Mouse (Mus musculus) forebrain, postnatal 0 days (tissue): Measurements from ENCODE around the gene Cpvl. TPM values are rescaled to one million over a fixed set of nuclear protein-coding genes. Genes with fewer than 3 reads are reported as not detected.

Experiments
- ATAC-seq: fragments of 200-750 bp; cut with Nextera tagmentation; 2 replicates; pipeline ENCODE4 v1.8.0; 2017; ENCODE audit warnings: mild to moderate bottlenecking, moderate library complexity
- DNase-seq: peaks from one replicate; pipeline ENCODE4 v3.0.0-alpha.2; 2015
- H3K27ac ChIP-seq: fragments of 300-500 bp; sonication (generic); 2 replicates; pipeline ENCODE4 v1.5.1; 2014; ENCODE audit warnings: low read depth, mild to moderate bottlenecking, antibody characterized with exemption, low read length, moderate library complexity, mixed read lengths
- H3K27me3 ChIP-seq: fragments of 300-500 bp; sonication (generic); 2 replicates; pipeline ENCODE4 v1.6.1; 2014; ENCODE audit warnings: mild to moderate bottlenecking, low read length, mixed read lengths; ENCODE audit not compliant: insufficient read depth
- H3K36me3 ChIP-seq: fragments of 300-500 bp; sonication (generic); 2 replicates; pipeline ENCODE4 v1.6.1; 2014; ENCODE audit warnings: mild to moderate bottlenecking, moderate library complexity; ENCODE audit not compliant: insufficient read depth
- H3K4me1 ChIP-seq: fragments of 300-500 bp; sonication (generic); 2 replicates; pipeline ENCODE4 v1.6.1; 2014; ENCODE audit warnings: antibody characterized with exemption; ENCODE audit not compliant: insufficient read depth
- H3K4me2 ChIP-seq: fragments of 300-500 bp; sonication (generic); 2 replicates; pipeline ENCODE4 v1.6.1; 2014; ENCODE audit warnings: low read depth, mild to moderate bottlenecking, moderate library complexity
- H3K4me3 ChIP-seq: fragments of 300-500 bp; sonication (generic); 2 replicates; pipeline ENCODE4 v1.5.1; 2014; ENCODE audit warnings: low read depth, low read length, mixed read lengths
- H3K9ac ChIP-seq: fragments of 300-500 bp; sonication (generic); 2 replicates; pipeline ENCODE4 v1.6.1; 2014; ENCODE audit warnings: mild to moderate bottlenecking
- H3K9me3 ChIP-seq: fragments of 300-500 bp; sonication (generic); 2 replicates; pipeline ENCODE4 v1.6.1; 2016; ENCODE audit warnings: low read length
- CTCF ChIP-seq: sonication (generic); IDR thresholded peaks from 2 replicates; pipeline ENCODE4 v1.5.1; 2016; ENCODE audit warnings: antibody characterized with exemption, control low read depth, low read depth
- WGBS: fragments of 180-500 bp; shearing (Covaris S2); extraction: QIAGEN DNeasy Blood & Tissue Kit; methylation state at CpG from one replicate; pipeline ENCODE4 v1.1.7; 2014; 5-methylcytosine and 5-hydroxymethylcytosine counted together
- polyA plus RNA-seq: library from polyadenylated mRNA; unstranded; fragments of >200 nt; fragmentation: Nextera tagmentation; extraction: Ambion mirVana; gene quantifications from 2 replicates; pipeline ENCODE4 v1.2.1, GENCODE M21; 2015
- total RNA-seq: library from RNA; depleted of rRNA; stranded (reverse); fragments of >200 nt; gene quantifications from 2 replicates; pipeline ENCODE4 v1.2.3, GENCODE M21; 2014

Gene Cpvl
- total and polyA plus RNA-seq, 2 experiments from 2014 or later = 0.13 TPM; not detected in 1

DNA sequence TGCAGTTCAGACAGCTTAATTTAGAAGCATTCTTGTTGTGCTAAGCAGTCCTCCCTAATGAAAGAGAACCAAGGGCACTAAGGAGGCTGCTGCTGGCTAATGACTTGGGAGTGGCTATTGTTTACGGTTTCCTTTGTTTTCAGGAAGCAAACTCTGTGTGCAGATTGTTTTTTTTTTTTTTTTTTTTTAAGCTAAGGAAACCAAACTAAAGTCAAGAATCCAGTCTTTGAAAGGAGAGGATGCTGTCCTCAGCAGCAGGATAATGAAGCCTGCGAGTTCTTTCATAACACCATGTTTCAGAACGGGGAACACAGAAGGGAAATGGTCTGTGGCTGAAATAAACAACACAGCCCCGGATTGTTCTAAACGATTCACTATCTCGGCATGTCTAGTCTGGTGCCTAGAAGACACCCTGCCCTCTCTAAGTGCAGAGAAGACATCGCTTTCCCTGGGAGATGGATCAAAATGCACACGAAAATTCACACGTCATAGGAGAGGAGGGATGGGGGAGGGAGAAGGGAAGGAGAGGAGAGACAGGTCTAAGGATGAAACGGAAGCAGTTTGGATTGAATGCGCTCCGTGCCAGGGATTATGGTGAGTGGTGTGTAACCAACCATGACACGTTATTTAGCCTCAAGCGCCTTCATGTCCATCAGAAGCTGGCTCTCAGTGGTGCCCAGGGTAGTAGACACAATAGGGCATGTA, 97.8 kb downstream of the Cpvl start:
- TF ChIP-seq CTCF = no peak
- Histone ChIP-seq H3K27me3 (no peaks in the 10 kb centered on the region; the same call in 1 of the 2 replicates), H3K4me1 (peaks cover 12% of the 10 kb centered on the region), H3K9me3 (no peaks in the 10 kb centered on the region), H3K4me2 (peak overlapping the region; percentile 49), H3K27ac (peak overlapping the region; percentile 59), H3K9ac (peak overlapping the region; percentile 44), H3K36me3 (no peaks in the 10 kb centered on the region), H3K4me3 (peak overlapping the region; percentile 24)
- 2% methylated on average over 14 of the region's 14 CpGs for WGBS
- ATAC-seq = peak; percentile 64
- peak; percentile 70 for DNase-seq

DNA sequence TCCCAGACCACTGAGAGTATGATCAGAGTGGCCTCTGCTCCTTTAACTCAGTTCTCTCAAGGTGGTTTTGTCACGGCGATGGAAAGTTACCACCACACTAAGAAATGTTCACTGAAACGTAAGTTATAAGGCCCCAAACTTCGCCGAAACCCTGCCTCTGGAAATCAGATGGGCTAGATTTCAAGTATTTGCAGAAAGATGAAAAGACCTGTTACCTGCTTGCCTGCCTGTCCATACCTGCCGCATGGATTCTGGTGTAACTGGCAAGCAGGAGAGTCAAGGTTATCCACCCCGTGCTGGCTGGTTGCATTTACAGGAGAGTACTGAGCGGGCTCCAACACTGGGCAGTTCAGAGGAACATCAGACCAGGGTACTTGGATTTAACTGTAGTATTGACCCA, 98.9 kb downstream of the Cpvl start:
- TF ChIP-seq CTCF = no peak
- ATAC-seq = no peak
- no peaks in the 10 kb centered on the region for H3K36me3 ChIP-seq
- no peak for DNase-seq
- H3K4me2 ChIP-seq = no peak overlapping the region
- H3K4me1 ChIP-seq = peaks cover 8% of the 10 kb centered on the region
- H3K9me3 ChIP-seq = no peaks in the 10 kb centered on the region
- no peak overlapping the region for H3K27ac ChIP-seq
- no peak overlapping the region for H3K9ac ChIP-seq
- no peaks in the 10 kb centered on the region; the same call in 1 of the 2 replicates for H3K27me3 ChIP-seq
- 94% methylated on average over 8 of the region's 8 CpGs for WGBS
- no peak overlapping the region for H3K4me3 ChIP-seq

DNA sequence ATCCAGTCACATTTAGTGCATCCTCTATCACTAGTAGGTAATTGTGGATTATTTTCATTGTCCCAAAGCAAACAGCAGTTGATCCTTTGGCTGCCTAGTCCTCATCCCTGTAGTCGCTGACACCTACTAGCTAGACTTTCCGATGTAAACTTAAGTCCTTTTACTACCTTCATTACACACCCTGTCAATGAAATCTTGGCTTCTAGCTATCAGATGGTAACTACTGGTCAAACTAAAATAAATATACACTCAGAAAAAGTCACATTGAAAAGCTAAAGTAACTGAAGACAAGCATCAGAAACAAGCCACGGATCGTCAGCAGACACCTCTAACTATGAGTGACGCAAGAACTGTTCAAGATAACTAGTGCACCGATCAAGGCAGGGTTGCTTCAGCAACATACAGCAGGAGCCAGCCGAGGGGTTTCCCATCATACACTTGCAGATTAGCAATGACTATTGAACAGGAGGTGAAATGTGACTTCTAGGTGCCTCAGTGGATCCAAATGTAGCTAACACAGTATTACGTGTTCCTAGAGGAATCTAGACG, 103.5 kb downstream of the Cpvl start:
- Histone ChIP-seq H3K4me2 (no peak overlapping the region), H3K27me3 (no peaks in the 10 kb centered on the region; the same call in 1 of the 2 replicates), H3K27ac (no peak overlapping the region), H3K9me3 (no peaks in the 10 kb centered on the region), H3K9ac (no peak overlapping the region), H3K36me3 (no peaks in the 10 kb centered on the region), H3K4me1 (no peaks in the 10 kb centered on the region), H3K4me3 (no peak overlapping the region)
- DNase-seq (no peak), ATAC-seq (no peak)
- 92% methylated on average over 9 of the region's 9 CpGs for WGBS
- no peak for TF ChIP-seq CTCF

DNA sequence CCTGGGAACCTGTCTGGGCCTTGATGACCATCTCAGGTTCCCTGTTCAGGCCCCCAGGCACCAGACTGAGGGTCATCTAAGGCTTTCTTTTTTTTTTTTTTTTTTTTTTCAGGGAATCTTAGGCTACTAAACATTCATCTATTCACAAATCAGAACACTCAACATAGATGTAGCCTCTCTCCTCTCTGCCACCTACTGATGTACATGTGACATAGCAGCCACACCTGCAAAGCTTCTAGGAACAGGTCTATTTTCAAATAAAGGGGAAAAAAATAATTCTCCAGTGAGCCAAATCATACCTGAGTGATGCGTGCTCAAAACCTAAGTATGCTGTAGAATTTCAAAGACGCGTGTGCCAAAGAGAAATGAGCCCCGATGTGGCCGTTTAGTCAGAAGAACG, 106.6 kb downstream of the Cpvl start:
- Histone ChIP-seq H3K27me3 (no peaks in the 10 kb centered on the region), H3K36me3 (no peaks in the 10 kb centered on the region), H3K9me3 (0 out of 2 replicates have a peak, but pooled peaks cover 4% of the 10 kb centered on the region), H3K4me3 (no peak overlapping the region), H3K27ac (no peak overlapping the region), H3K4me2 (no peak overlapping the region), H3K4me1 (no peaks in the 10 kb centered on the region), H3K9ac (no peak overlapping the region)
- ATAC-seq = no peak
- peak; percentile 38 for TF ChIP-seq CTCF
- whole genome bisulfite sequencing = 95% methylated on average over 6 of the region's 6 CpGs
- no peak for DNase-seq

DNA sequence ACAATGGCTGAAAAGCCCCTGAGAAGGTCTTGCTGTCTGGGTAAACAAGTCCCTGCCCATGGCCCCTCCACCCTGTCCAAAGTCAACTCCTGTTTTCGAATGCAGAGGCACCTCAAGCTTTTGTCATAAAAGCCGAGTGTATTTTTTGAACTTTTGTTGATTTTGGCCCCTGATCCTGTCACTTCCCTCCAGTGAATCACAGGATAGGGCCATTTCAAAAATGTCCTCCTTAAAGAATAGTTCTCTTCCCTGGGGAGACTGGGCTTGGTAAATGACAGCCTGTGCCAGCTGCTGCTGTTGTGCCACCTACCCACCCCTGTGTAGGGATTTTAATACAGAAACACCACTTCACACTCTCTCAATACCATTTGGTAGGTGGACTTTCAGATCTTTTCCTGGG, 115.5 kb downstream of the Cpvl start:
- Histone ChIP-seq H3K4me3 (no peak overlapping the region), H3K4me1 (no peaks in the 10 kb centered on the region), H3K9me3 (no peaks in the 10 kb centered on the region), H3K9ac (no peak overlapping the region), H3K27ac (no peak overlapping the region), H3K27me3 (no peaks in the 10 kb centered on the region), H3K4me2 (no peak overlapping the region), H3K36me3 (no peaks in the 10 kb centered on the region)
- TF ChIP-seq CTCF = no peak
- no peak for ATAC-seq
- no peak for DNase-seq
- 81% methylated on average over 2 of the region's 2 CpGs for WGBS

DNA sequence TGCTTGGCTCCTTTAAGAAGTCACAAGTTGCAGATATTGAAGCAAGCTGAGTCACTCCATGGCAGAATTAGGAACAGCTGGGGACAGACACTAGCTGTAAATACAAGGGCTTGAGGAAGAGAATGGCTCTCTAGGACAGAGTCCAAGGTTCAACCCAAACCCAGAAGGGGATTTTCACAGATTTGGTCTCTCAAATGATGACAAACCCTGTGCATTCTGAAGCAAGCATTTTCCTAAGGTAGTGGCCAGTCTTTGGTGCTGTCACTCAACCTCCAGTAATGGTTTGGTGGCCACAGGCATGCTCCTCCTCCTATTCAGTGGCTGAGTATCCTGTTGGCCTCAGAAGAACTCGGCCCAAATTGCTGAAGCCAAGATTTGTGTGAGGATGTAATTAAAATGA, 119.4 kb downstream of the Cpvl start:
- Histone ChIP-seq H3K27me3 (no peaks in the 10 kb centered on the region), H3K4me1 (no peaks in the 10 kb centered on the region), H3K9ac (no peak overlapping the region), H3K27ac (no peak overlapping the region), H3K9me3 (no peaks in the 10 kb centered on the region), H3K36me3 (no peaks in the 10 kb centered on the region), H3K4me2 (no peak overlapping the region), H3K4me3 (no peak overlapping the region)
- no peak for DNase-seq
- ATAC-seq = no peak
- TF ChIP-seq CTCF = no peak
- WGBS = 33% methylated on average over 1 of the region's 1 CpGs

DNA sequence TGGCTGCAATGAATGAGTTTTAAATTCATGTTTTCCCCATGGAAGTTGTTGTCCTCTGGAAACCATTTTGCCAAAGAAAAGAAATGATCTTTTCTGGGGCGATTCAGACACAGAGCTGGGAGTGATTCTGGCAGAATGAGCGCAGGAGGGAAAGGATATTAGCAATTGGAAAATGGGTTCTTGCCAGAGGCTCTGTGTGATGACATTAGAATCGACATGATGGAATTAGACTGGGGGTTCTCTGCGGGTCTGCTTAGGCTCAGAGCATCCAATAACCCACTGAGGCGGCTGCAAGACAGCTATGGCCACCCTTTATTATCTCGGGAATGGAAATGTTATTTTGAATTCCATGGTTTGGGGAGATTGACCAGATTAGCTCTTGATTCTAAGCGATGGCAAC, 120.6 kb downstream of the Cpvl start:
- no peaks in the 10 kb centered on the region for H3K9me3 ChIP-seq
- H3K36me3 ChIP-seq = no peaks in the 10 kb centered on the region
- H3K27me3 ChIP-seq = no peaks in the 10 kb centered on the region
- H3K27ac ChIP-seq = no peak overlapping the region
- H3K4me2 ChIP-seq = no peak overlapping the region
- H3K4me3 ChIP-seq = no peak overlapping the region
- no peak for TF ChIP-seq CTCF
- ATAC-seq (no peak), DNase-seq (no peak)
- 70% methylated on average over 7 of the region's 7 CpGs for whole genome bisulfite sequencing
- H3K4me1 ChIP-seq = no peaks in the 10 kb centered on the region
- no peak overlapping the region for H3K9ac ChIP-seq
